Mouse (Mus musculus): ENCODE results near the gene Pnma1. TPM values are rescaled to one million over a fixed set of nuclear protein-coding genes. Genes with fewer than 3 reads are reported as not detected.
A peak's percentile ranks its signal among the peaks of the same experiment; 100 is the strongest.

Gene Pnma1
- polyA plus RNA-seq, 1 experiment, result 5.3 TPM

- no peak for DNase-seq (ENCODE audit: extremely low spot score in 1 of 2, low spot score in 1 of 2)
These were observed 37.5 kb downstream of the Pnma1 start for GRCm38 (mm10) chr12:84110814-84111213.

GRCm38 (mm10) chr12:84109924-84110323 is 38.4 kb downstream of the Pnma1 start:
- no peak for DNase-seq (ENCODE audit: extremely low spot score in 1 of 2, low spot score in 1 of 2)

GRCm38 (mm10) chr12:84107692-84108091 is 40.6 kb downstream of the Pnma1 start:
- no peak for DNase-seq (ENCODE audit: extremely low spot score in 1 of 2, low spot score in 1 of 2)

- DNase-seq (ENCODE audit: extremely low spot score in 1 of 2, low spot score in 1 of 2), result no peak
These were observed 41.3 kb downstream of the Pnma1 start for GRCm38 (mm10) chr12:84107012-84107411.

GRCm38 (mm10) chr12:84101493-84101845 is 46.8 kb downstream of the Pnma1 start:
- DNase-seq (ENCODE audit: extremely low spot score in 1 of 2, low spot score in 1 of 2), result no peak

GRCm38 (mm10) chr12:84100604-84101492 is 47.4 kb downstream of the Pnma1 start, which contains the start of gene Acot6:
TSS of gene Acot6 (plus strand) at chr12:84100654.
- DNase-seq (ENCODE audit: extremely low spot score in 1 of 2, low spot score in 1 of 2), result peak in 1 of 2 experiments; percentile 48

GRCm38 (mm10) chr12:84100071-84100470 is 48.2 kb downstream of the Pnma1 start:
- DNase-seq (ENCODE audit: extremely low spot score in 1 of 2, low spot score in 1 of 2), result no peak

- no peak for DNase-seq (ENCODE audit: extremely low spot score in 1 of 2, low spot score in 1 of 2)
These were observed 48.7 kb downstream of the Pnma1 start for GRCm38 (mm10) chr12:84099605-84100004.

Other genes with a start within 250 kb of the Pnma1 start
- 71.7 and 73.3 TPM in 2 replicates for gene Numb, start 226.6 kb downstream of the Pnma1 start, polyA plus RNA-seq (2012; rRNA removed)
- 11.5 and 12.0 TPM in 2 replicates for gene Riox1, start 197.9 kb downstream of the Pnma1 start, polyA plus RNA-seq (2012; rRNA removed)
- gene Heatr4, start 163.6 kb downstream of the Pnma1 start, polyA plus RNA-seq (2012; rRNA removed), result 0.04 and 0.06 TPM in 2 replicates
- 7.2 and 8.7 TPM in 2 replicates for gene Acot2, start 160.6 kb downstream of the Pnma1 start, polyA plus RNA-seq (2012; rRNA removed)
- gene Acot1, start 139.0 kb downstream of the Pnma1 start, polyA plus RNA-seq (2012; rRNA removed), result 15.6 and 15.7 TPM in 2 replicates
- gene Acot4, start 110.1 kb downstream of the Pnma1 start, polyA plus RNA-seq (2012; rRNA removed), result 1.8 and 2.0 TPM in 2 replicates
- not detected in 2 replicates for gene Gm49366, start 109.6 kb downstream of the Pnma1 start, polyA plus RNA-seq (2012; rRNA removed)
- 1.7 TPM in 2 replicates for gene Acot3, start 96.3 kb downstream of the Pnma1 start, polyA plus RNA-seq (2012; rRNA removed)
- gene Acot5, start 79.2 kb downstream of the Pnma1 start, polyA plus RNA-seq (2012; rRNA removed), result 2.7 and 3.5 TPM in 2 replicates
- gene Acot6, start 47.8 kb downstream of the Pnma1 start, polyA plus RNA-seq (2012; rRNA removed), result 5.8 and 5.9 TPM in 2 replicates
- gene Dnal1, start 34.1 kb downstream of the Pnma1 start, polyA plus RNA-seq (2012; rRNA removed), result 52.9 and 55.1 TPM in 2 replicates
- gene Elmsan1, start 70.4 kb upstream of the Pnma1 start, polyA plus RNA-seq (2012; rRNA removed), result 8.6 and 8.7 TPM in 2 replicates
- gene Ptgr2, start 136.7 kb upstream of the Pnma1 start, polyA plus RNA-seq (2012; rRNA removed), result 34.4 and 39.4 TPM in 2 replicates
- gene Zfp410, start 168.4 kb upstream of the Pnma1 start, polyA plus RNA-seq (2012; rRNA removed), result 36.9 and 37.2 TPM in 2 replicates
- gene Coq6, start 213.2 kb upstream of the Pnma1 start, polyA plus RNA-seq (2012; rRNA removed), result 34.9 and 38.8 TPM in 2 replicates
- gene Fam161b, start 213.3 kb upstream of the Pnma1 start, polyA plus RNA-seq (2012; rRNA removed), result 15.1 and 15.5 TPM in 2 replicates

Measured in frontal cortex, adult 2 months (tissue).